Mouse (Mus musculus) heart, embryonic 14.5 days (tissue): ENCODE measurements around the gene Arl13b. TPM values are rescaled to one million over a fixed set of nuclear protein-coding genes. Genes with fewer than 3 reads are reported as not detected.

Source experiments
- ATAC-seq: fragments of 200-750 bp; cut with Nextera tagmentation; 2 replicates; pipeline ENCODE4 v1.8.0; 2017; ENCODE audit warnings: low read depth, moderate TSS enrichment; ENCODE audit not compliant: insufficient number of reproducible peaks, insufficient read depth, low FRiP score
- H3K27ac ChIP-seq, 2 experiments: fragments of 200-500 bp in 1 of 2; fragments of 300-500 bp in 1 of 2; sonication (generic) in 1 of 2; replicated peaks in 1 of 2; 2 replicates each; pipeline ENCODE4 v1.5.1; 2012 to 2014; ENCODE audit warnings: low read depth in 2 of 2, low read length in 2 of 2, control low read depth in 1 of 2, mild to moderate bottlenecking in 1 of 2, mixed read lengths in 1 of 2; ENCODE audit not compliant: control insufficient read depth in 1 of 2, insufficient read depth in 1 of 2
- H3K27me3 ChIP-seq: fragments of 300-500 bp; sonication (generic); 2 replicates; pipeline ENCODE4 v1.6.1; 2014; ENCODE audit warnings: mild to moderate bottlenecking, low read length, control low read depth; ENCODE audit not compliant: control insufficient read depth, insufficient read depth
- H3K36me3 ChIP-seq: fragments of 300-500 bp; sonication (generic); 2 replicates; pipeline ENCODE4 v1.6.1; 2014; ENCODE audit warnings: mild to moderate bottlenecking, control low read depth, low read length, mixed read lengths; ENCODE audit not compliant: control insufficient read depth, insufficient read depth
- H3K4me1 ChIP-seq, 2 experiments: fragments of 200-500 bp in 1 of 2; fragments of 300-500 bp in 1 of 2; sonication (generic) in 1 of 2; 2 replicates each; pipeline ENCODE4 v1.6.1; 2012 to 2014; ENCODE audit warnings: low read length in 2 of 2, control low read depth in 1 of 2, mixed read lengths in 1 of 2; ENCODE audit not compliant: control insufficient read depth in 2 of 2, insufficient read depth in 2 of 2
- H3K4me2 ChIP-seq: fragments of 300-500 bp; sonication (generic); 2 replicates; pipeline ENCODE4 v1.6.1; 2014; ENCODE audit warnings: mild to moderate bottlenecking, low read length
- H3K4me3 ChIP-seq, 2 experiments: fragments of 200-500 bp in 1 of 2; fragments of 300-500 bp in 1 of 2; sonication (generic) in 1 of 2; 2 replicates each; pipeline ENCODE4 v1.5.1; 2012 to 2014; ENCODE audit warnings: low read length in 2 of 2, mild to moderate bottlenecking in 2 of 2, control low read depth in 1 of 2, low read depth in 1 of 2, moderate library complexity in 1 of 2; ENCODE audit not compliant: control insufficient read depth in 1 of 2, insufficient read depth in 1 of 2
- H3K9ac ChIP-seq: fragments of 300-500 bp; sonication (generic); 2 replicates; pipeline ENCODE4 v1.6.1; 2014; ENCODE audit warnings: mild to moderate bottlenecking, low read length
- H3K9me3 ChIP-seq: fragments of 300-500 bp; sonication (generic); 2 replicates; pipeline ENCODE4 v1.6.1; 2016; ENCODE audit warnings: low read length, control low read depth; ENCODE audit not compliant: control insufficient read depth
- WGBS: fragments of 180-500 bp; shearing (Covaris S2); extraction: QIAGEN DNeasy Blood & Tissue Kit; methylation state at CpG from one replicate; pipeline ENCODE4 v1.1.7; 2014; 5-methylcytosine and 5-hydroxymethylcytosine counted together
- polyA plus RNA-seq: library from polyadenylated mRNA; unstranded; fragments of >200 nt; fragmentation: Nextera tagmentation; extraction: Ambion mirVana; gene quantifications from 2 replicates; pipeline ENCODE4 v1.2.1, GENCODE M21; 2014

The Arl13b gene
- polyA plus RNA-seq, 1 experiment from 2014 or later: 9.3 TPM

GRCm38 (mm10) chr16:62810855-62811254, 36.0 kb downstream of the Arl13b start:
- Histone ChIP-seq H3K27me3 (no peaks in the 10 kb centered on the region), H3K9me3 (no peaks in the 10 kb centered on the region), H3K27ac (no peak overlapping the region), H3K36me3 (0 out of 2 replicates have a peak, but pooled peaks cover 7% of the 10 kb centered on the region), H3K4me3 (no peak overlapping the region), H3K4me2 (no peak overlapping the region), H3K4me1 (no peaks in the 10 kb centered on the region), H3K9ac (no peak overlapping the region)
- no peak for ATAC-seq
- WGBS: 64% methylated on average over 4 of the region's 4 CpGs

- WGBS: 62% methylated on average over 8 of the region's 8 CpGs
- ATAC-seq: no peak
Measured at GRCm38 (mm10) chr16:62807249-62807979, 39.4 kb downstream of the Arl13b start.

GRCm38 (mm10) chr16:62804621-62805020, 42.2 kb downstream of the Arl13b start:
- Histone ChIP-seq H3K36me3 (peaks cover 19% of the 10 kb centered on the region), H3K4me3 (no peak overlapping the region), H3K9ac (no peak overlapping the region), H3K27ac (no peak overlapping the region), H3K9me3 (no peaks in the 10 kb centered on the region), H3K4me2 (no peak overlapping the region), H3K4me1 (peaks cover under 1% of the 10 kb centered on the region in 2 experiments; a peak in 2 of 4 replicates), H3K27me3 (no peaks in the 10 kb centered on the region)
- ATAC-seq: no peak
- WGBS: 92% methylated on average over 3 of the region's 3 CpGs

More at GRCm38 (mm10) chr16:62807249-62807979, 39.4 kb downstream of the Arl13b start:
- Histone ChIP-seq H3K27ac (no peak overlapping the region), H3K9me3 (no peaks in the 10 kb centered on the region), H3K9ac (no peak overlapping the region), H3K36me3 (peaks cover 19% of the 10 kb centered on the region), H3K4me1 (no peaks in the 10 kb centered on the region), H3K4me3 (no peak overlapping the region), H3K4me2 (no peak overlapping the region), H3K27me3 (no peaks in the 10 kb centered on the region)

GRCm38 (mm10) chr16:62799839-62800238, 47.0 kb downstream of the Arl13b start:
- no peak for ATAC-seq
- Histone ChIP-seq H3K4me1 (peaks cover 4 to 7% of the 10 kb centered on the region in 2 experiments; a peak in 2 of 4 replicates), H3K36me3 (peaks cover 21% of the 10 kb centered on the region), H3K9ac (no peak overlapping the region), H3K9me3 (no peaks in the 10 kb centered on the region), H3K4me2 (no peak overlapping the region), H3K4me3 (no peak overlapping the region), H3K27me3 (no peaks in the 10 kb centered on the region), H3K27ac (peak overlapping the region; percentile 28 to 38; a peak in 1 of 4 replicates)
- 90% methylated on average over 3 of the region's 3 CpGs for WGBS

GRCm38 (mm10) chr16:62799426-62799825, 47.4 kb downstream of the Arl13b start:
- H3K4me3 ChIP-seq: no peak overlapping the region
- peak overlapping the region; percentile 28 to 38; a peak in 1 of 4 replicates for H3K27ac ChIP-seq
- peaks cover 18% of the 10 kb centered on the region for H3K36me3 ChIP-seq
- no peak overlapping the region for H3K9ac ChIP-seq
- ATAC-seq: peak; percentile 59; the same call in 1 of the 2 replicates
- H3K4me2 ChIP-seq: no peak overlapping the region
- no peaks in the 10 kb centered on the region for H3K27me3 ChIP-seq
- WGBS: 33% methylated on average over 4 of the region's 4 CpGs
- H3K4me1 ChIP-seq: peaks cover 4 to 7% of the 10 kb centered on the region in 2 experiments; a peak in 2 of 4 replicates
- no peaks in the 10 kb centered on the region for H3K9me3 ChIP-seq

- Histone ChIP-seq H3K27ac (peak overlapping the region in 1 of 2 experiments; percentile 17; a peak in 1 of 4 replicates), H3K4me2 (no peak overlapping the region), H3K36me3 (peaks cover 17% of the 10 kb centered on the region), H3K4me3 (no peak overlapping the region), H3K27me3 (no peaks in the 10 kb centered on the region), H3K4me1 (peaks cover 4 to 7% of the 10 kb centered on the region in 2 experiments; a peak in 2 of 4 replicates), H3K9ac (no peak overlapping the region), H3K9me3 (no peaks in the 10 kb centered on the region)
- 91% methylated on average over 3 of the region's 3 CpGs for WGBS
- no peak for ATAC-seq
Measured at GRCm38 (mm10) chr16:62798808-62799207, 48.0 kb downstream of the Arl13b start.

GRCm38 (mm10) chr16:62796608-62797007, 50.2 kb downstream of the Arl13b start:
- Histone ChIP-seq H3K4me2 (no peak overlapping the region), H3K27ac (no peak overlapping the region), H3K27me3 (no peaks in the 10 kb centered on the region), H3K9ac (no peak overlapping the region), H3K4me3 (no peak overlapping the region), H3K36me3 (peaks cover 8% of the 10 kb centered on the region), H3K4me1 (peaks cover 4 to 7% of the 10 kb centered on the region in 2 experiments; a peak in 2 of 4 replicates), H3K9me3 (no peaks in the 10 kb centered on the region)
- no peak for ATAC-seq
- 86% methylated on average over 1 of the region's 1 CpGs for WGBS
